Mouse (Mus musculus) testis, adult 2 months (tissue): ENCODE results near the gene Kcnn4.

Source experiments
- CTCF ChIP-seq: fragments of 200-500 bp; IDR thresholded peaks from 2 replicates; pipeline ENCODE4 v1.5.1; 2012; ENCODE audit warnings: low read depth, mild to moderate bottlenecking, inconsistent platforms, low read length, moderate library complexity; ENCODE audit not compliant: control insufficient read depth, insufficient read depth, insufficient replicate concordance
- POLR2A ChIP-seq: fragments of 200-500 bp; IDR thresholded peaks from 2 replicates; pipeline ENCODE4 v1.6.1; 2012; ENCODE audit warnings: low read depth, mild to moderate bottlenecking, inconsistent platforms, low read length, moderate library complexity; ENCODE audit not compliant: control insufficient read depth

DNA sequence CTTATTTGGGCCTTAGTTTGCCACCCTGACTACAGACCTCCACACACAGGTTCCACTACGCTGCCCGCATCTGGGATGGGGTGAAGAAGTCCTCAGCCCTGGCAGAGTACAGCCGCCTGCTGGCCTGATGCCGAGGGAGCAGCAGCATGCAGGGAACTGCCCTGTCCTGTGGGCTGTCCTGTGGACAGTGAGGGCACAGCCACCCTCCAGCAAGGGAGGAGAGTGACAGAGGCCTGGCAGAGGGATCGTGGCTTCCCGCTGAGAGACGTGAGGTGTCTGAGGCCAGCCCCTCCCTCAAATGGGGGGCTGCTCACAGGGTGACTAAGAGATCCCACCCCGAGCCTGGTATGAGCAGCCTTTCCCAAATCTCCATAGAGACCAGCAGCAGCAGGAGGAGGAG, 52.2 kb downstream of the Kcnn4 start:
- TF ChIP-seq CTCF (no peak), POLR2A (no peak)
